Mouse (Mus musculus) CH12.LX (cell line): ENCODE data around the gene Gm44503. TPM values are rescaled to one million over a fixed set of nuclear protein-coding genes. Genes with fewer than 3 reads are reported as not detected.

Source experiments
- DNase-seq: peaks from one replicate; pipeline ENCODE4 v3.0.0-alpha.2; 2013; ENCODE audit errors: extremely low read depth
- H3K27ac ChIP-seq: 2 replicates; pipeline ENCODE4 v1.5.1; 2012; ENCODE audit warnings: low read depth, mild to moderate bottlenecking, control low read depth, moderate library complexity; ENCODE audit not compliant: insufficient read depth
- H3K27me3 ChIP-seq: replicated peaks from 2 replicates; pipeline ENCODE3; 2012; ENCODE audit warnings: inconsistent platforms
- H3K36me3 ChIP-seq, 2 experiments: replicated peaks in 1 of 2; 2 replicates each; pipeline versions ENCODE3 to v1.6.1; 2012; ENCODE audit warnings: inconsistent platforms in 1 of 2, low read length in 1 of 2, mild to moderate bottlenecking in 1 of 2, mixed read lengths in 1 of 2, moderate library complexity in 1 of 2; ENCODE audit not compliant: control insufficient read depth in 1 of 2, insufficient read depth in 1 of 2
- H3K4me1 ChIP-seq, 2 experiments: 2 replicates each; pipeline ENCODE4 v1.6.1; 2012; ENCODE audit warnings: inconsistent platforms in 1 of 2, moderate library complexity in 1 of 2; ENCODE audit not compliant: insufficient read depth in 2 of 2, control insufficient read depth in 1 of 2
- H3K4me2 ChIP-seq: 2 replicates; pipeline ENCODE4 v1.6.1; 2012; ENCODE audit warnings: low read depth, mild to moderate bottlenecking, control low read depth; ENCODE audit not compliant: poor library complexity, insufficient read depth, severe bottlenecking
- H3K4me3 ChIP-seq, 3 experiments: fragments of 150-350 bp in 1 of 3; sonication (generic) in 1 of 3; replicated peaks in 1 of 3; 2 replicates each; pipeline versions ENCODE3 to v1.5.1; 2011 to 2012; ENCODE audit warnings: low read depth in 2 of 3, low read length in 2 of 3, mild to moderate bottlenecking in 2 of 3, moderate library complexity in 2 of 3, control low read depth in 1 of 3, improper control_type of control experiment in 1 of 3, inconsistent platforms in 1 of 3, mixed read lengths in 1 of 3; ENCODE audit not compliant: poor library complexity in 1 of 3
- H3K79me2 ChIP-seq: replicated peaks from 2 replicates; pipeline ENCODE4 v1.6.1; 2012; ENCODE audit warnings: mild to moderate bottlenecking, moderate library complexity; ENCODE audit not compliant: control insufficient read depth, poor library complexity, insufficient read depth, severe bottlenecking; ENCODE audit errors: extremely low read depth
- H3K9ac ChIP-seq: 2 replicates; pipeline ENCODE4 v1.6.1; 2012; ENCODE audit warnings: low read depth, mild to moderate bottlenecking, control low read depth, moderate library complexity; ENCODE audit not compliant: insufficient read depth
- H3K9me3 ChIP-seq: replicated peaks from 2 replicates; pipeline ENCODE3; 2012; ENCODE audit warnings: low read length, inconsistent platforms, mixed read lengths
- BHLHE40 ChIP-seq: IDR thresholded peaks from 2 replicates; pipeline ENCODE4 v1.6.1; 2011; ENCODE audit warnings: mild to moderate bottlenecking, low read depth, low read length, improper control_type of control experiment
- CHD1 ChIP-seq: IDR thresholded peaks from 2 replicates; pipeline ENCODE4 v1.6.1; 2012; ENCODE audit warnings: low read depth, low read length, improper control_type of control experiment, inconsistent platforms
- CHD2 ChIP-seq: IDR thresholded peaks from 2 replicates; pipeline ENCODE4 v1.6.1; 2011; ENCODE audit warnings: low read length, improper control_type of control experiment
- EP300 ChIP-seq: IDR thresholded peaks from 2 replicates; pipeline ENCODE4 v1.6.1; 2011; ENCODE audit warnings: low read length, improper control_type of control experiment
- ETS1 ChIP-seq: conservative IDR thresholded peaks from 2 replicates; pipeline ENCODE4 v1.6.1; 2012; ENCODE audit warnings: low read depth, mild to moderate bottlenecking, inconsistent platforms, low read length, improper control_type of control experiment, moderate library complexity
- GABPA ChIP-seq: IDR thresholded peaks from 2 replicates; pipeline ENCODE4 v1.6.1; 2012; ENCODE audit warnings: low read depth, low read length, improper control_type of control experiment, inconsistent platforms; ENCODE audit not compliant: insufficient replicate concordance
- HCFC1 ChIP-seq: IDR thresholded peaks from 2 replicates; pipeline ENCODE4 v1.6.1; 2012; ENCODE audit warnings: low read depth, mild to moderate bottlenecking, inconsistent platforms, low read length, improper control_type of control experiment
- IRF4 ChIP-seq: IDR thresholded peaks from 2 replicates; pipeline ENCODE4 v1.6.1; 2014; ENCODE audit warnings: low read depth, mild to moderate bottlenecking, inconsistent platforms, low read length, improper control_type of control experiment
- JUN ChIP-seq: IDR thresholded peaks from 2 replicates; pipeline ENCODE4 v1.6.1; 2011; ENCODE audit warnings: low read depth, mild to moderate bottlenecking, low read length, improper control_type of control experiment, moderate library complexity; ENCODE audit not compliant: insufficient read depth
- KAT2A ChIP-seq: IDR thresholded peaks from 2 replicates; pipeline ENCODE4 v1.6.1; 2012; ENCODE audit warnings: low read length, improper control_type of control experiment, inconsistent platforms; ENCODE audit not compliant: insufficient replicate concordance
- MAX ChIP-seq: IDR thresholded peaks from 2 replicates; pipeline ENCODE4 v1.6.1; 2011; ENCODE audit warnings: low read length, improper control_type of control experiment
- MAZ ChIP-seq: IDR thresholded peaks from 2 replicates; pipeline ENCODE4 v1.6.1; 2012; ENCODE audit warnings: low read depth, mild to moderate bottlenecking, inconsistent platforms, low read length, improper control_type of control experiment, moderate library complexity
- MYC ChIP-seq: IDR thresholded peaks from 2 replicates; pipeline ENCODE4 v1.6.1; 2011; ENCODE audit warnings: low read depth, mild to moderate bottlenecking, improper control_type of control experiment, low read length
- NELFE ChIP-seq: IDR thresholded peaks from 2 replicates; pipeline ENCODE4 v1.6.1; 2011; ENCODE audit warnings: low read depth, low read length, improper control_type of control experiment
- NRF1 ChIP-seq: IDR thresholded peaks from 2 replicates; pipeline ENCODE4 v1.6.1; 2014; ENCODE audit warnings: low read depth, mild to moderate bottlenecking, inconsistent platforms, low read length, improper control_type of control experiment, moderate library complexity
- POLR2A ChIP-seq: IDR thresholded peaks from 2 replicates; pipeline ENCODE4 v1.6.1; 2011; ENCODE audit warnings: low read depth, mild to moderate bottlenecking, improper control_type of control experiment, low read length
- RCOR1 ChIP-seq: conservative IDR thresholded peaks from 2 replicates; pipeline ENCODE4 v1.6.1; 2012; ENCODE audit warnings: low read depth, mild to moderate bottlenecking, inconsistent platforms, low read length, improper control_type of control experiment
- SIN3A ChIP-seq: IDR thresholded peaks from 2 replicates; pipeline ENCODE4 v1.6.1; 2012; ENCODE audit warnings: low read length, improper control_type of control experiment, inconsistent platforms
- SMC3 ChIP-seq: IDR thresholded peaks from 2 replicates; pipeline ENCODE4 v1.6.1; 2011; ENCODE audit warnings: low read depth, low read length, improper control_type of control experiment
- USF2 ChIP-seq: conservative IDR thresholded peaks from 2 replicates; pipeline ENCODE4 v1.6.1; 2011; ENCODE audit warnings: low read depth, low read length, improper control_type of control experiment
- ZC3H11A ChIP-seq: IDR thresholded peaks from 2 replicates; pipeline ENCODE4 v1.6.1; 2012; ENCODE audit warnings: low read depth, mild to moderate bottlenecking, inconsistent platforms, low read length, improper control_type of control experiment
- ZMIZ1 ChIP-seq: IDR thresholded peaks from 2 replicates; pipeline ENCODE4 v1.6.1; 2012; ENCODE audit warnings: low read depth, mild to moderate bottlenecking, inconsistent platforms, low read length, improper control_type of control experiment
- ZNF384 ChIP-seq: IDR thresholded peaks from 2 replicates; pipeline ENCODE4 v1.6.1; 2012; ENCODE audit warnings: low read depth, low read length, improper control_type of control experiment, inconsistent platforms
- dilution Hi-C: fragments of 300-500 bp; cut with MboI; formaldehyde crosslinking; loops from 2 replicates; pipeline ENCODE4 v1.14.3; 2020; ENCODE audit warnings: low sequenced_read_pairs; ENCODE audit not compliant: extremely low pct_unique_long_range_greater_than_20kb, extremely low pct_ligation_motif_present
- in situ Hi-C: fragments of 300-500 bp; cut with MboI; formaldehyde crosslinking; loops from 3 replicates; pipeline ENCODE4 v1.14.3; 2019; ENCODE audit warnings: low sequenced_read_pairs, low pct_ligation_motif_present, low pct_unique_long_range_greater_than_20kb, mixed read lengths
- polyA plus RNA-seq: library from polyadenylated mRNA; unstranded; fragments of >175 nt; gene quantifications from 2 replicates; pipeline ENCODE4 v1.2.1, GENCODE M21; 2012; ENCODE audit warnings: low read depth; ENCODE audit not compliant: insufficient read length
- total RNA-seq, 2 experiments: library from RNA; depleted of rRNA; stranded (reverse); fragments of 300-350 nt in 1 of 2; fragments of >200 nt in 1 of 2; gene quantifications; 2 replicates each; pipeline ENCODE4 v1.2.3; 2012 to 2014

Gene Gm44503
- total and polyA plus RNA-seq, 3 experiments, result not detected

GRCm38 (mm10) chr9:73020566-73021097 lies 62.0 kb downstream of the Gm44503 start:
- Histone ChIP-seq H3K27me3 (no peaks in the 10 kb centered on the region), H3K9me3 (no peaks in the 10 kb centered on the region), H3K9ac (no peak overlapping the region)
- TF ChIP-seq BHLHE40, result no peak
- no peak for TF ChIP-seq MYC
- TF ChIP-seq MAZ, result no peak
- no peak for TF ChIP-seq MAX
- TF ChIP-seq HCFC1, result no peak
- no peak for TF ChIP-seq SMC3
- TF ChIP-seq ZNF384, result no peak
- no peak for TF ChIP-seq ETS1
- TF ChIP-seq CHD1, result no peak
- TF ChIP-seq JUN, result no peak
- no peak for TF ChIP-seq CHD2
- no peak for TF ChIP-seq EP300
- no peak for TF ChIP-seq SIN3A
- TF ChIP-seq NRF1, result no peak
- no peak for TF ChIP-seq GABPA
- TF ChIP-seq RCOR1, result no peak
- no peak for TF ChIP-seq KAT2A
- TF ChIP-seq POLR2A, result no peak
- TF ChIP-seq NELFE, result no peak
- TF ChIP-seq, all 38 proteins: peak for 0
- dilution Hi-C loops (no loop called here), in situ Hi-C loops (no loop called here)
- Histone ChIP-seq H3K79me2 (no peaks in the 10 kb centered on the region), H3K36me3 (peaks cover 52 to 86% of the 10 kb centered on the region in 2 experiments), H3K4me1 (no peaks in the 10 kb centered on the region), H3K27ac (no peak overlapping the region), H3K4me2 (no peak overlapping the region), H3K4me3 (no peak overlapping the region)
- DNase-seq, result no peak

- no peaks in the 10 kb centered on the region for H3K9me3 ChIP-seq
- H3K27me3 ChIP-seq, result no peaks in the 10 kb centered on the region
- in situ Hi-C loops, result no loop called here
- H3K27ac ChIP-seq, result no peak overlapping the region
- H3K9ac ChIP-seq, result no peak overlapping the region
- TF ChIP-seq NELFE, result no peak
- no peak for TF ChIP-seq ZNF384
- TF ChIP-seq ETS1, result no peak
- no peak for TF ChIP-seq ZC3H11A
- no peak for TF ChIP-seq BHLHE40
- TF ChIP-seq POLR2A, result no peak
- no peak for TF ChIP-seq USF2
- TF ChIP-seq IRF4, result no peak
- no peak for TF ChIP-seq ZMIZ1
- TF ChIP-seq MYC, result no peak
- no peak for TF ChIP-seq SIN3A
- TF ChIP-seq CHD2, result no peak
- dilution Hi-C loops, result no loop called here
- no peaks in the 10 kb centered on the region for H3K79me2 ChIP-seq
- peaks cover 20 to 76% of the 10 kb centered on the region in 2 experiments for H3K36me3 ChIP-seq
- H3K4me2 ChIP-seq, result no peak overlapping the region
- no peak for DNase-seq
- H3K4me3 ChIP-seq, result no peak overlapping the region
- no peaks in the 10 kb centered on the region for H3K4me1 ChIP-seq
Measured at GRCm38 (mm10) chr9:73025818-73026636, 67.4 kb downstream of the Gm44503 start.
